Mouse (Mus musculus): ENCODE measurements around the gene Mylk. TPM values are rescaled to one million over a fixed set of nuclear protein-coding genes. Genes with fewer than 3 reads are reported as not detected.

The Mylk gene
- total RNA-seq, 1 experiment, result 0.27 TPM

GRCm38 (mm10) chr16:34763959-34764591 is 19.1 kb downstream of the Mylk start:
- Histone ChIP-seq H3K27ac (ENCODE audit: insufficient read depth, low read depth, low read length, poor library complexity, severe bottlenecking) (no peak overlapping the region), H3K36me3 (ENCODE audit: control insufficient read depth, insufficient read depth, low read length, poor library complexity, severe bottlenecking) (no peaks in the 10 kb centered on the region), H3K9ac (ENCODE audit: insufficient read depth, low read depth, low read length, poor library complexity, severe bottlenecking) (no peak overlapping the region), H3K9me3 (ENCODE audit: control insufficient read depth, insufficient read depth, low read depth, low read length) (no peaks in the 10 kb centered on the region), H3K4me1 (ENCODE audit: control insufficient read depth in 2 of 2, insufficient read depth in 2 of 2, low read length in 2 of 2, poor library complexity in 1 of 2) (no peaks in the 10 kb centered on the region), H3K4me3 (ENCODE audit: insufficient read depth in 1 of 2, low read depth in 1 of 2, low read length in 2 of 2, poor library complexity in 1 of 2, severe bottlenecking in 1 of 2) (no peak overlapping the region)
- TF ChIP-seq MAFK (IDR thresholded peaks at IDR 0.05; ENCODE audit: insufficient read depth, low read depth, low read length) (no peak), HCFC1 (IDR thresholded peaks at IDR 0.05; ENCODE audit: borderline replicate concordance, insufficient read depth, low read length) (no peak), ZNF384 (IDR thresholded peaks at IDR 0.05; ENCODE audit: low read depth, low read length) (no peak), ZC3H11A (IDR thresholded peaks at IDR 0.05; ENCODE audit: borderline replicate concordance, low read depth, low read length) (no peak), CHD2 (IDR thresholded peaks at IDR 0.05; ENCODE audit: low read depth, low read length) (no peak)
- in situ Hi-C loops (cut with MboI; ENCODE audit: low sequenced_read_pairs in 2 of 2, unreplicated experiment in 2 of 2), result no loop called here
- DNase-seq (ENCODE audit: low read depth, low spot score), result no peak

GRCm38 (mm10) chr16:34765666-34766065 is 20.7 kb downstream of the Mylk start:
- Histone ChIP-seq H3K27ac (ENCODE audit: insufficient read depth, low read depth, low read length, poor library complexity, severe bottlenecking) (no peak overlapping the region), H3K9ac (ENCODE audit: insufficient read depth, low read depth, low read length, poor library complexity, severe bottlenecking) (no peak overlapping the region), H3K4me3 (ENCODE audit: insufficient read depth in 1 of 2, low read depth in 1 of 2, low read length in 2 of 2, poor library complexity in 1 of 2, severe bottlenecking in 1 of 2) (no peak overlapping the region), H3K9me3 (ENCODE audit: control insufficient read depth, insufficient read depth, low read depth, low read length) (no peaks in the 10 kb centered on the region), H3K36me3 (ENCODE audit: control insufficient read depth, insufficient read depth, low read length, poor library complexity, severe bottlenecking) (no peaks in the 10 kb centered on the region), H3K4me1 (ENCODE audit: control insufficient read depth in 2 of 2, insufficient read depth in 2 of 2, low read length in 2 of 2, poor library complexity in 1 of 2) (no peaks in the 10 kb centered on the region)
- DNase-seq (ENCODE audit: low read depth, low spot score), result no peak
- TF ChIP-seq ZC3H11A (IDR thresholded peaks at IDR 0.05; ENCODE audit: borderline replicate concordance, low read depth, low read length), result no peak
- no peak for TF ChIP-seq HCFC1 (IDR thresholded peaks at IDR 0.05; ENCODE audit: borderline replicate concordance, insufficient read depth, low read length)
- TF ChIP-seq ZNF384 (IDR thresholded peaks at IDR 0.05; ENCODE audit: low read depth, low read length), result no peak
- no peak for TF ChIP-seq CHD2 (IDR thresholded peaks at IDR 0.05; ENCODE audit: low read depth, low read length)
- in situ Hi-C loops (cut with MboI; ENCODE audit: low sequenced_read_pairs in 2 of 2, unreplicated experiment in 2 of 2), result no loop called here

- no peak overlapping the region for H3K27ac ChIP-seq (ENCODE audit: insufficient read depth, low read depth, low read length, poor library complexity, severe bottlenecking)
- H3K9me3 ChIP-seq (ENCODE audit: control insufficient read depth, insufficient read depth, low read depth, low read length), result no peaks in the 10 kb centered on the region
- in situ Hi-C loops (cut with MboI; ENCODE audit: low sequenced_read_pairs in 2 of 2, unreplicated experiment in 2 of 2), result no loop called here
- no peak overlapping the region for H3K9ac ChIP-seq (ENCODE audit: insufficient read depth, low read depth, low read length, poor library complexity, severe bottlenecking)
- H3K4me3 ChIP-seq (ENCODE audit: insufficient read depth in 1 of 2, low read depth in 1 of 2, low read length in 2 of 2, poor library complexity in 1 of 2, severe bottlenecking in 1 of 2), result no peak overlapping the region
- no peaks in the 10 kb centered on the region for H3K4me1 ChIP-seq (ENCODE audit: control insufficient read depth in 2 of 2, insufficient read depth in 2 of 2, low read length in 2 of 2, poor library complexity in 1 of 2)
- no peak for TF ChIP-seq MAFK (IDR thresholded peaks at IDR 0.05; ENCODE audit: insufficient read depth, low read depth, low read length)
- TF ChIP-seq CHD2 (IDR thresholded peaks at IDR 0.05; ENCODE audit: low read depth, low read length), result no peak
- TF ChIP-seq ZC3H11A (IDR thresholded peaks at IDR 0.05; ENCODE audit: borderline replicate concordance, low read depth, low read length), result no peak
- no peak for TF ChIP-seq HCFC1 (IDR thresholded peaks at IDR 0.05; ENCODE audit: borderline replicate concordance, insufficient read depth, low read length)
- TF ChIP-seq ZNF384 (IDR thresholded peaks at IDR 0.05; ENCODE audit: low read depth, low read length), result no peak
- H3K36me3 ChIP-seq (ENCODE audit: control insufficient read depth, insufficient read depth, low read length, poor library complexity, severe bottlenecking), result no peaks in the 10 kb centered on the region
- DNase-seq (ENCODE audit: low read depth, low spot score), result no peak
These were observed 21.2 kb downstream of the Mylk start for GRCm38 (mm10) chr16:34766193-34766592.

- DNase-seq (ENCODE audit: low read depth, low spot score), result no peak
- no peaks in the 10 kb centered on the region for H3K36me3 ChIP-seq (ENCODE audit: control insufficient read depth, insufficient read depth, low read length, poor library complexity, severe bottlenecking)
- TF ChIP-seq ZC3H11A (IDR thresholded peaks at IDR 0.05; ENCODE audit: borderline replicate concordance, low read depth, low read length) (no peak), ZNF384 (IDR thresholded peaks at IDR 0.05; ENCODE audit: low read depth, low read length) (no peak), HCFC1 (IDR thresholded peaks at IDR 0.05; ENCODE audit: borderline replicate concordance, insufficient read depth, low read length) (no peak), CHD2 (IDR thresholded peaks at IDR 0.05; ENCODE audit: low read depth, low read length) (no peak), MAFK (IDR thresholded peaks at IDR 0.05; ENCODE audit: insufficient read depth, low read depth, low read length) (no peak)
- H3K4me3 ChIP-seq (ENCODE audit: insufficient read depth in 1 of 2, low read depth in 1 of 2, low read length in 2 of 2, poor library complexity in 1 of 2, severe bottlenecking in 1 of 2), result no peak overlapping the region
- no peak overlapping the region for H3K9ac ChIP-seq (ENCODE audit: insufficient read depth, low read depth, low read length, poor library complexity, severe bottlenecking)
- H3K27ac ChIP-seq (ENCODE audit: insufficient read depth, low read depth, low read length, poor library complexity, severe bottlenecking), result no peak overlapping the region
- no peaks in the 10 kb centered on the region for H3K9me3 ChIP-seq (ENCODE audit: control insufficient read depth, insufficient read depth, low read depth, low read length)
- in situ Hi-C loops (cut with MboI; ENCODE audit: low sequenced_read_pairs in 2 of 2, unreplicated experiment in 2 of 2), result no loop called here
- no peaks in the 10 kb centered on the region for H3K4me1 ChIP-seq (ENCODE audit: control insufficient read depth in 2 of 2, insufficient read depth in 2 of 2, low read length in 2 of 2, poor library complexity in 1 of 2)
These were observed 22.4 kb downstream of the Mylk start for GRCm38 (mm10) chr16:34767443-34767842.
